Mouse (Mus musculus) E14TG2a.4 (cell line): ENCODE results near the gene Fosl1.

ENCODE experiments used
- H3K27me3 ChIP-seq: 2 replicates; pipeline ENCODE4 v1.6.1; 2014; ENCODE audit warnings: low read length, control low read depth; ENCODE audit not compliant: insufficient read depth
- H3K36me3 ChIP-seq: 2 replicates; pipeline ENCODE4 v1.6.1; 2014; ENCODE audit warnings: low read length, control low read depth; ENCODE audit not compliant: insufficient read depth
- H3K4me1 ChIP-seq: replicated peaks from 2 replicates; pipeline ENCODE4 v1.6.1; 2014; ENCODE audit warnings: low read depth, low read length, control low read depth
- H3K4me3 ChIP-seq: replicated peaks from 2 replicates; pipeline ENCODE4 v1.5.1; 2014; ENCODE audit warnings: mild to moderate bottlenecking, low read length
- H3K9me3 ChIP-seq: 2 replicates; pipeline ENCODE4 v1.6.1; 2014; ENCODE audit warnings: low read length, control low read depth
- CTCF ChIP-seq: conservative IDR thresholded peaks from 2 replicates; pipeline ENCODE4 v1.5.1; 2014; ENCODE audit warnings: low read length
- NANOG ChIP-seq: IDR thresholded peaks from 2 replicates; pipeline ENCODE4 v1.6.1; 2014; ENCODE audit warnings: borderline replicate concordance, low read length, mixed read lengths
- POU5F1 ChIP-seq: IDR thresholded peaks from 2 replicates; pipeline ENCODE4 v1.6.1; 2014; ENCODE audit warnings: low read length, borderline replicate concordance

Fosl1 gene

GRCm38 (mm10) chr19:5496052-5496370 is 48.7 kb downstream of the Fosl1 start:
- Histone ChIP-seq H3K9me3 (no peaks in the 10 kb centered on the region), H3K36me3 (peaks cover 68% of the 10 kb centered on the region), H3K27me3 (no peaks in the 10 kb centered on the region), H3K4me1 (peaks cover 65% of the 10 kb centered on the region), H3K4me3 (peak overlapping the region; percentile 23; the same call in 1 of the 2 replicates)
- peak; percentile 5; the same call in 1 of the 2 replicates for TF ChIP-seq NANOG
- no peak for TF ChIP-seq POU5F1
- no peak for TF ChIP-seq CTCF

- H3K9me3 ChIP-seq: no peaks in the 10 kb centered on the region
- H3K4me1 ChIP-seq: peaks cover 43% of the 10 kb centered on the region
- TF ChIP-seq CTCF: no peak
- TF ChIP-seq POU5F1: no peak
- TF ChIP-seq NANOG: no peak
- H3K36me3 ChIP-seq: peaks cover 30% of the 10 kb centered on the region
- no peak overlapping the region for H3K4me3 ChIP-seq
- H3K27me3 ChIP-seq: peaks cover 11% of the 10 kb centered on the region
Observed at GRCm38 (mm10) chr19:5500330-5500875, 53.1 kb downstream of the Fosl1 start.

GRCm38 (mm10) chr19:5503687-5504086 is 56.3 kb downstream of the Fosl1 start, which contains the start of gene 1700020D05Rik:
1700020D05Rik (minus strand) TSS chr19:5503787.
- TF ChIP-seq NANOG (no peak), CTCF (no peak), POU5F1 (no peak)
- Histone ChIP-seq H3K4me1 (peaks cover 22% of the 10 kb centered on the region), H3K9me3 (no peaks in the 10 kb centered on the region), H3K36me3 (no peaks in the 10 kb centered on the region), H3K4me3 (peak within 1 kb of the TSS; percentile 67), H3K27me3 (peaks cover 11% of the 10 kb centered on the region)
